14 mouse cellular contexts compared by ENCODE assay signal in the genomic region with DNA sequence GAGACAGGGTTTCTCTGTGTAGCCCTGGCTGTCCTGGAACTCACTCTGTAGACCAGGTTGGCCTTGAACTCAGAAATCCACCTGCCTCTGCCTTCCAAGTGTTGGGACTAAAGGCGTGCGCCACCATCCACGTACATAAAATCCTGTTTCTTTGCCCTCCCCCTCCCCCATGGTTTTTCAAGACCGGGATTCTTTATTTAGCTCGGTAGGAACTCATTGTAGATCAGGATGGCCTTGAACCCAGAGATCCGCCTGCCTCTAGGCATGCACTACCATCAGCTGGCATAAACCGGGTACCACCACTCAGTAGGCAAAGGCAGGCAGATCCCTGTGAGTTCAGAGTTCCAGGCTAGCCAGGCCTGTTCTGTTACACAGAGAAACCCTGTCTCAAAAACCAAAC. TPM values are rescaled to one million over a fixed set of nuclear protein-coding genes. Genes with fewer than 3 reads are reported as not detected.
DNase-seq lines count a peak whose midpoint lies in the region; ATAC-seq lines count a peak whose summit lies in the region.
"Had no signal": no experiment of that assay in that cellular context is flagged by ENCODE, and none has a peak within 500 bp of the region (broad histone marks: within the 10 kb centered on the region; RNA-seq: fewer than 3 reads in every experiment).

No protein-coding gene starts in this region.

- H3K27me3 ChIP-seq in heart, embryonic 14.5 days (ENCODE audit: control insufficient read depth, insufficient read depth, low read length) = no peaks in the 10 kb centered on the region
- no peaks in the 10 kb centered on the region for H3K27me3 ChIP-seq in megakaryocyte, embryonic 14.5 days (replicated peaks)
- H3K27me3 ChIP-seq in stomach, embryonic 14.5 days (ENCODE audit: control insufficient read depth, insufficient read depth, low read length) = no peaks in the 10 kb centered on the region
- H3K27me3 ChIP-seq: embryonic facial prominence, embryonic 12.5 days; midbrain, embryonic 12.5 days had no signal

- no peak overlapping the region for H3K4me3 ChIP-seq in heart, embryonic 14.5 days (ENCODE audit: control insufficient read depth in 1 of 2, insufficient read depth in 1 of 2, low read depth in 1 of 2, low read length in 2 of 2)
- H3K4me3 ChIP-seq in megakaryocyte, embryonic 14.5 days (replicated peaks) = peak overlapping the region; percentile 72
- H3K4me3 ChIP-seq in stomach, embryonic 14.5 days (ENCODE audit: low read depth, low read length) = no peak overlapping the region
- H3K4me3 ChIP-seq: embryonic facial prominence, embryonic 12.5 days; midbrain, embryonic 12.5 days had no signal

- DNase-seq in heart, postnatal 10 days = no peak
- DNase-seq in induced T-regulatory cell, adult 2 months (ENCODE audit: low read depth) = peak; percentile 65
- no peak for DNase-seq in retina, embryonic 14.5 days (ENCODE audit: low spot score)
- DNase-seq in layer of hippocampus, postnatal 25 days (ENCODE audit: extremely low spot score in 1 of 2, low spot score in 1 of 2) = no peak
- DNase-seq: cerebellum, adult 18-20 months had no signal

- 0 out of 2 replicates have a peak overlapping the region, but pooled peaks have one; percentile 22 for H3K9ac ChIP-seq in heart, embryonic 14.5 days (ENCODE audit: low read length)
- no peak overlapping the region for H3K9ac ChIP-seq in stomach, embryonic 14.5 days (replicated peaks; ENCODE audit: low read depth, low read length)
- H3K9ac ChIP-seq: embryonic facial prominence, embryonic 12.5 days; midbrain, embryonic 12.5 days had no signal

- no peak for ATAC-seq in heart, embryonic 14.5 days (ENCODE audit: insufficient number of reproducible peaks, insufficient read depth, low FRiP score, low read depth)
- ATAC-seq in megakaryocyte, adult 5-6 weeks (ENCODE audit: poor library complexity, severe bottlenecking) = no peak
- ATAC-seq in stomach, embryonic 14.5 days (ENCODE audit: insufficient number of reproducible peaks, insufficient read depth, low FRiP score, low read depth) = no peak

- WGBS in heart, embryonic 14.5 days = 72% methylated on average over 7 of the region's 7 CpGs
- WGBS in stomach, embryonic 14.5 days = 91% methylated on average over 7 of the region's 7 CpGs

- H3K9me3 ChIP-seq in heart, embryonic 14.5 days (ENCODE audit: control insufficient read depth, low read length) = no peaks in the 10 kb centered on the region
- no peaks in the 10 kb centered on the region for H3K9me3 ChIP-seq in megakaryocyte, embryonic 14.5 days
- no peaks in the 10 kb centered on the region for H3K9me3 ChIP-seq in stomach, embryonic 14.5 days (ENCODE audit: control insufficient read depth, low read depth, low read length)
- H3K9me3 ChIP-seq: embryonic facial prominence, embryonic 12.5 days; midbrain, embryonic 12.5 days had no signal

- no peak overlapping the region for H3K4me2 ChIP-seq in heart, embryonic 14.5 days (ENCODE audit: low read length)
- no peak overlapping the region for H3K4me2 ChIP-seq in stomach, embryonic 14.5 days (replicated peaks; ENCODE audit: low read depth, low read length)
- H3K4me2 ChIP-seq: embryonic facial prominence, embryonic 12.5 days; midbrain, embryonic 12.5 days had no signal

- H3K4me1 ChIP-seq in heart, embryonic 14.5 days (ENCODE audit: control insufficient read depth in 2 of 2, insufficient read depth in 2 of 2, low read length in 2 of 2) = peaks cover 25 to 47% of the 10 kb centered on the region in 2 experiments
- peaks cover 83% of the 10 kb centered on the region for H3K4me1 ChIP-seq in megakaryocyte, embryonic 14.5 days
- peaks cover 21% of the 10 kb centered on the region for H3K4me1 ChIP-seq in stomach, embryonic 14.5 days (ENCODE audit: control insufficient read depth, insufficient read depth, low read length)

- H3K27ac ChIP-seq in heart, embryonic 14.5 days (replicated peaks in 1 of 2; ENCODE audit: control insufficient read depth in 1 of 2, insufficient read depth in 1 of 2, low read depth in 2 of 2, low read length in 2 of 2) = peak overlapping the region; percentile 78 to 92
- H3K27ac ChIP-seq in stomach, embryonic 14.5 days (ENCODE audit: low read length) = peak overlapping the region; percentile 48; the same call in 1 of the 2 replicates
- H3K27ac ChIP-seq: midbrain, embryonic 12.5 days had no signal

- H3K36me3 ChIP-seq in heart, embryonic 14.5 days (ENCODE audit: control insufficient read depth, insufficient read depth, low read length) = peaks cover 3% of the 10 kb centered on the region; the same call in 1 of the 2 replicates
- peaks cover 34% of the 10 kb centered on the region for H3K36me3 ChIP-seq in megakaryocyte, embryonic 14.5 days (replicated peaks; ENCODE audit: low read length)
- H3K36me3 ChIP-seq in stomach, embryonic 14.5 days (ENCODE audit: control insufficient read depth, insufficient read depth, low read length) = no peaks in the 10 kb centered on the region
- H3K36me3 ChIP-seq: midbrain, embryonic 12.5 days had no signal

- intact Hi-C loops in heart, postnatal 10 days (cut with DNase I) = no loop called here

RNA-seq across cellular contexts. Expression of a gene that starts 10.4 kb away (rescaled TPM):
- polyA plus RNA-seq in heart, embryonic 14.5 days (2014; fragmentation: Nextera tagmentation; extraction: Ambion mirVana) = 14.4 and 19.1 TPM in 2 replicates
- 10 to 100 TPM; 58.9 to 64.7 TPM for total RNA-seq in heart, postnatal 10 days (2021)
- polyA plus RNA-seq in megakaryocyte, embryonic 14.5 days (2012; ENCODE audit: insufficient read depth, low replicate concordance) = 63.1 and 67.7 TPM in 2 replicates
- 81.3 and 93.8 TPM in 2 replicates for total RNA-seq in megakaryocyte, adult 5-6 weeks (2015)
- 151 and 199 TPM in 2 replicates for total RNA-seq in megakaryocyte, adult 5-6 weeks (2017)
- 15.9 and 17.7 TPM in 2 replicates for polyA plus RNA-seq in stomach, embryonic 14.5 days (2014; fragmentation: Nextera tagmentation; extraction: Ambion mirVana)
- total RNA-seq in layer of hippocampus, postnatal 25 days (2021) = 10 to 100 TPM; 30.9 to 41.9 TPM

RNA-seq across cellular contexts. Expression of a gene that starts 32.4 kb away (rescaled TPM):
- 19.2 and 22.5 TPM in 2 replicates for polyA plus RNA-seq in heart, embryonic 14.5 days (2014; fragmentation: Nextera tagmentation; extraction: Ambion mirVana)
- 10 to 100 TPM; 14.3 to 20.2 TPM for total RNA-seq in heart, postnatal 10 days (2021)
- polyA plus RNA-seq in megakaryocyte, embryonic 14.5 days (2012; ENCODE audit: insufficient read depth, low replicate concordance) = 3.1 TPM in 1 of 2 replicates, not detected in the other
- total RNA-seq in megakaryocyte, adult 5-6 weeks (2015) = 3.6 and 5.4 TPM in 2 replicates
- 2.0 and 3.3 TPM in 2 replicates for total RNA-seq in megakaryocyte, adult 5-6 weeks (2017)
- polyA plus RNA-seq in stomach, embryonic 14.5 days (2014; fragmentation: Nextera tagmentation; extraction: Ambion mirVana) = 20.9 and 23.5 TPM in 2 replicates
- 10 to 100 TPM; 27.6 to 39.7 TPM for total RNA-seq in layer of hippocampus, postnatal 25 days (2021)

RNA-seq across cellular contexts. Expression of a gene that starts 42.4 kb away (rescaled TPM):
- polyA plus RNA-seq in heart, embryonic 14.5 days (2014; fragmentation: Nextera tagmentation; extraction: Ambion mirVana) = 1,183 and 1,268 TPM in 2 replicates
- 100 to 1,000 TPM; 788 to 793 TPM for total RNA-seq in heart, postnatal 10 days (2021)
- 975 and 2,538 TPM in 2 replicates for polyA plus RNA-seq in megakaryocyte, embryonic 14.5 days (2012; ENCODE audit: insufficient read depth, low replicate concordance)
- 1,875 and 2,228 TPM in 2 replicates for total RNA-seq in megakaryocyte, adult 5-6 weeks (2015)
- total RNA-seq in megakaryocyte, adult 5-6 weeks (2017) = 1,202 and 1,250 TPM in 2 replicates
- 1,866 and 1,880 TPM in 2 replicates for polyA plus RNA-seq in stomach, embryonic 14.5 days (2014; fragmentation: Nextera tagmentation; extraction: Ambion mirVana)
- total RNA-seq in layer of hippocampus, postnatal 25 days (2021) = 100 to 1,000 TPM; 251 to 264 TPM

RNA-seq across cellular contexts. Expression of a gene that starts 48.1 kb away (rescaled TPM):
- 25.2 and 26.3 TPM in 2 replicates for polyA plus RNA-seq in heart, embryonic 14.5 days (2014; fragmentation: Nextera tagmentation; extraction: Ambion mirVana)
- 10 to 100 TPM; 47.2 to 51.7 TPM for total RNA-seq in heart, postnatal 10 days (2021)
- 25.1 and 30.4 TPM in 2 replicates for polyA plus RNA-seq in megakaryocyte, embryonic 14.5 days (2012; ENCODE audit: insufficient read depth, low replicate concordance)
- 9.0 and 9.2 TPM in 2 replicates for total RNA-seq in megakaryocyte, adult 5-6 weeks (2015)
- total RNA-seq in megakaryocyte, adult 5-6 weeks (2017) = 13.2 and 13.4 TPM in 2 replicates
- 42.3 TPM in 2 replicates for polyA plus RNA-seq in stomach, embryonic 14.5 days (2014; fragmentation: Nextera tagmentation; extraction: Ambion mirVana)
- 10 to 100 TPM; 65.8 to 79.7 TPM for total RNA-seq in layer of hippocampus, postnatal 25 days (2021)

RNA-seq across cellular contexts. Expression of a gene that starts 50.8 kb away (rescaled TPM):
- not detected in 2 replicates for polyA plus RNA-seq in heart, embryonic 14.5 days (2014; fragmentation: Nextera tagmentation; extraction: Ambion mirVana)
- not detected for total RNA-seq in heart, postnatal 10 days (2021)
- not detected in 2 replicates for polyA plus RNA-seq in megakaryocyte, embryonic 14.5 days (2012; ENCODE audit: insufficient read depth, low replicate concordance)
- not detected in 2 replicates for total RNA-seq in megakaryocyte, adult 5-6 weeks (2015)
- not detected in 2 replicates for total RNA-seq in megakaryocyte, adult 5-6 weeks (2017)
- polyA plus RNA-seq in stomach, embryonic 14.5 days (2014; fragmentation: Nextera tagmentation; extraction: Ambion mirVana) = 16.7 and 20.2 TPM in 2 replicates
- not detected for total RNA-seq in layer of hippocampus, postnatal 25 days (2021)
- total RNA-seq: left cerebral cortex, postnatal 14 days had no signal
- polyA plus RNA-seq: CD4-positive, CD25-positive, alpha-beta regulatory T cell, adult 4 months; embryonic facial prominence, embryonic 12.5 days; inflammation-experienced regulatory T-cells, adult 6 months; midbrain, embryonic 12.5 days had no signal
